Mouse (Mus musculus): ENCODE measurements around the gene Palm. TPM values are rescaled to one million over a fixed set of nuclear protein-coding genes. Genes with fewer than 3 reads are reported as not detected.

The Palm gene
- polyA plus RNA-seq, 1 experiment from 2014 or later: 270 TPM

DNA sequence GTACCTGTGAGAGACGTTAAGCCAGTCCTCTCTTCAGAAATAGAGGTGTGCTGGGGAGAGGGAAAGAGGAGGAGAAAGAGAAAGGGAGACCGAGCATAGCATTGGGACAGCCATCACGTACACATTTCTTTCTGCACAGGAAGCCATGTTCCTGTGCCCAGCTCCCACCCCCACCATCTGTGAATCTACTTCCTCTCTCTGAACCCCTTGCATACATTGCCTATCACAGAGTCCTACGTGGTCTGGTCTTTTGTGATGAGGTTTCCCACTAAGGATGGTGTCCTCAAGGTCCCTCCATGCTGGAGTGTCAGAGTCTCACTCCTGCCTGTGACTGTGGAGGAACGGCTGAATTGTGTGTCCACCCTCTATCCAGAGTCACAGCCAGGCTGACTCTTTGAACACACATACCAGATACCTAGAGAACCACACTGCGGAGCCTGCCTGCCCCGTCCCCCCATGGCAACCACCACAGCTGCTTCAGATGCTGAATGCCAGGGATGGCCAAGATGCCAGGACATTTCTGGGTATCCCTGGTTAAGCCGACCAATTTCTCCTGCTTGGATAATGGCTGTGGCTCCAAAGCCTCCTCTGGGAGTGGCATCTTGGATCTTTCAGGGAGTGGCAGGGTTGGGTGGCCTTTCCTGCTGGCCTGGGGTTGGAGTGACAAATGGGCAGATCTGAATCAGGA is 56.7 kb downstream of the Palm start:
- no peaks in the 10 kb centered on the region for H3K27me3 ChIP-seq (ENCODE audit: control insufficient read depth, insufficient read depth, low read length)
- H3K9me3 ChIP-seq (ENCODE audit: control insufficient read depth, low read length): no peaks in the 10 kb centered on the region
- H3K4me2 ChIP-seq (ENCODE audit: low read length): no peak overlapping the region
- no peak overlapping the region for H3K9ac ChIP-seq (replicated peaks; ENCODE audit: low read length)
- H3K27ac ChIP-seq (replicated peaks; ENCODE audit: low read depth, low read length): no peak overlapping the region
- H3K4me1 ChIP-seq (ENCODE audit: control insufficient read depth, insufficient read depth, low read length): peaks cover 26% of the 10 kb centered on the region
- no peak overlapping the region for H3K4me3 ChIP-seq (replicated peaks; ENCODE audit: low read depth, low read length)
- DNase-seq (no peak), ATAC-seq (ENCODE audit: low FRiP score, low TSS enrichment) (no peak)
- no peaks in the 10 kb centered on the region for H3K36me3 ChIP-seq (ENCODE audit: control insufficient read depth, insufficient read depth, low read length)
- 88% methylated on average over 8 of the region's 8 CpGs for WGBS

DNA sequence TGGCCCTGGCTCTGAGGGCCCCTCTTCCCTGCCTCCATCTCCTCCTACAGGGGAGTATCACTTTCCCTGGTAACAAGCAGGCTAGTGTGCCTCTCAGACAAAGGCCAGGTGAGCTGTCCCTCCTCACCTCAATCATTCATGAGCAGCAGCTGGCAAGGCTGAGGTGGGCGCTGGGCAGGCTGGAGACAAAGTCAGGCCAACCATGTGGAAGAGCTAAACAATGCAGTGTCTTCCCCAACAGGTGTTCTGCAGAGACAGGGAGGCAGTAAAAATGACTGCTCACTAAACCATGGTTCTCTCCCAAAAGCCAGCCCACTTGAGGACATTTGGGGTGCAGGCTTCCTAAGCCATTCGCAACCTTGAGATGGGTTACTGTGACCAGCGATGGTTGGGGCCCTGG is 58.3 kb downstream of the Palm start:
- ATAC-seq (ENCODE audit: low FRiP score, low TSS enrichment): no peak
- peak overlapping the region; percentile 90 for H3K4me2 ChIP-seq (ENCODE audit: low read length)
- WGBS: 90% methylated on average over 3 of the region's 3 CpGs

DNA sequence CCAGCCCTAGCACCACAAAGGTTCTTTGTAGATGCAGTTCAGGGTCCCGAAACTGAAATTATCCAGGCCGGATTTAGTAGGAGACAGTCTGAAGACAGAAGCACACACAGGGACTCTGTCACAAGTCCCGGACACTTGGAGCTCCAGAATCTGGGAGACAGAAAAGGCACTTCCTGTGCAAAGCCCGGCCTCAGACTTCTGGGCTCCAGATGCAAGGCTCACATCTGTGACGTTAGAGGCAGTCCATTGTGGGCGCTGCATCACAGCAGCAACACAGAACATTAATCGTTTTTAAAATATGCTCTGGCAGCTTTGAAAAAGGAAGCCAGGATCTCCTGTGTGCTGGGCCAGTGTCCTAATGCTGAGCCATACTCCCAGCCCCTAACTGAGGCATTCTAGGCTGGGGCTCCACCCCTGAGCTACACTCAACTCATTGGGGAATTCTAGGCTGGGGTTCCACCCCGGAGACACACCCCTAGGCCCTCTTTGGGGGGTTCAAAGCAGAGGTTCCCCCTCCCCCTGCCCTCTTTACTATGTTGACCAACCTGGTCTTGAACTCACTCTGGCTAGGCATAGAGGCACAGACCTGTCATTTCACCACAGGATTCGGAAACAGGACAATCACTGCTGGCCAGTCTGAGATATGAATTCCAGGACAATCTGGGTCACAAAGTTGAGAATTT is 58.9 kb downstream of the Palm start:
- H3K27ac ChIP-seq (replicated peaks; ENCODE audit: low read depth, low read length): peak overlapping the region; percentile 100
- no peak for ATAC-seq (ENCODE audit: low FRiP score, low TSS enrichment)
- DNase-seq: no peak
- H3K36me3 ChIP-seq (ENCODE audit: control insufficient read depth, insufficient read depth, low read length): peaks cover 7% of the 10 kb centered on the region
- peaks cover 43% of the 10 kb centered on the region for H3K4me1 ChIP-seq (ENCODE audit: control insufficient read depth, insufficient read depth, low read length)
- peak overlapping the region; percentile 74 for H3K9ac ChIP-seq (replicated peaks; ENCODE audit: low read length)
- no peaks in the 10 kb centered on the region for H3K9me3 ChIP-seq (ENCODE audit: control insufficient read depth, low read length)
- H3K4me2 ChIP-seq (ENCODE audit: low read length): peak overlapping the region; percentile 90
- WGBS: 59% methylated on average over 9 of the region's 9 CpGs
- H3K27me3 ChIP-seq (ENCODE audit: control insufficient read depth, insufficient read depth, low read length): no peaks in the 10 kb centered on the region
- H3K4me3 ChIP-seq (replicated peaks; ENCODE audit: low read depth, low read length): peak overlapping the region; percentile 98; the same call in 1 of the 2 replicates

More for the DNA sequence above, 58.3 kb downstream of the Palm start:
- no peaks in the 10 kb centered on the region for H3K9me3 ChIP-seq (ENCODE audit: control insufficient read depth, low read length)
- 0 out of 2 replicates have a peak overlapping the region, but pooled peaks have one; percentile 74 for H3K9ac ChIP-seq (replicated peaks; ENCODE audit: low read length)
- H3K36me3 ChIP-seq (ENCODE audit: control insufficient read depth, insufficient read depth, low read length): peaks cover under 1% of the 10 kb centered on the region
- peak overlapping the region; percentile 100 for H3K27ac ChIP-seq (replicated peaks; ENCODE audit: low read depth, low read length)
- DNase-seq: no peak
- no peaks in the 10 kb centered on the region for H3K27me3 ChIP-seq (ENCODE audit: control insufficient read depth, insufficient read depth, low read length)
- peaks cover 37% of the 10 kb centered on the region for H3K4me1 ChIP-seq (ENCODE audit: control insufficient read depth, insufficient read depth, low read length)
- H3K4me3 ChIP-seq (replicated peaks; ENCODE audit: low read depth, low read length): no peak overlapping the region

DNA sequence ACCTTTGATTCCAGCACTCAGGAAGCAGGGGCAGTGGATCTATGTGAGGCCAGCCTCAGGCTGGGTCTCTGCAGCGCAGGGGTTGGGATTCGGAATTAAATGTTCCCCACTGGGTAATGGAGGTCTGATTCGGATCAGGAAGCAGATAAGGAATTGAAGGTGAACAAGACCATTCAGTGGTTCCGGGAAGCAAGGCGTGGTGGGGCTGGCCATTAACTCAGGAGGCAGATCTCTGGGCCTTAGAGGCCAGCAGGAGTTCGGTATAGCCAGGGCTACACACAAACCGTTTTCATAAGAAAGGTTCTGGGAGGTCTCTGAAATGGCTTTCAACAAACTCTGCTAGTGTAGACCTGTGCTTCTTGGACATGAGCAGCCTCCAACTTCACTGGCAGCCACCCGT is 59.5 kb downstream of the Palm start:
- Histone ChIP-seq H3K4me1 (ENCODE audit: control insufficient read depth, insufficient read depth, low read length) (peaks cover 49% of the 10 kb centered on the region), H3K4me3 (replicated peaks; ENCODE audit: low read depth, low read length) (peak overlapping the region; percentile 98), H3K9ac (replicated peaks; ENCODE audit: low read length) (peak overlapping the region; percentile 74), H3K27ac (replicated peaks; ENCODE audit: low read depth, low read length) (peak overlapping the region; percentile 100), H3K4me2 (ENCODE audit: low read length) (peak overlapping the region; percentile 90), H3K27me3 (ENCODE audit: control insufficient read depth, insufficient read depth, low read length) (no peaks in the 10 kb centered on the region), H3K9me3 (ENCODE audit: control insufficient read depth, low read length) (no peaks in the 10 kb centered on the region), H3K36me3 (ENCODE audit: control insufficient read depth, insufficient read depth, low read length) (peaks cover 11% of the 10 kb centered on the region)
- ATAC-seq (ENCODE audit: low FRiP score, low TSS enrichment): no peak
- 14% methylated on average over 8 of the region's 8 CpGs for WGBS
- no peak for DNase-seq

DNA sequence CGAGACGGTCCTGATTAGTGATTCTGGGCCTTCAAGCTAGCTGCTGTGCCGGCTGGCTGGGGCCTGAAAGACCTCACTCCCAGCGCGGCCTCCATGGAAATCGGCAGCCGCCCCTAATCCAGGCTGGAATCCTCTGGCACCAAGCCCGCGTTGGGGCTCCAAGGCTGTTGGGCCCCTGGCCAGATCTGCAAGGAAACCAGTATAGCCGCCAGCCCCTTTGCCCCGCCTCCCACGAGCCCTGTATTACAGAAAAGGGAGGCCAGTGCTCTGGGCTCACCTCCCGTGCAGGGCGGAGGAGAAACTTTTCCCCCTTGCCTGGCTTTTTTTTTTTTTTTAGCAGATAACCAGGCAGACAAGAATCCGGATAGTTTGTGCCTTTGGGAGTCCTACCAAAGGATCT is 60.0 kb downstream of the Palm start:
- Histone ChIP-seq H3K36me3 (ENCODE audit: control insufficient read depth, insufficient read depth, low read length) (peaks cover 11% of the 10 kb centered on the region), H3K4me2 (ENCODE audit: low read length) (peak overlapping the region; percentile 90), H3K9me3 (ENCODE audit: control insufficient read depth, low read length) (no peaks in the 10 kb centered on the region), H3K9ac (replicated peaks; ENCODE audit: low read length) (peak overlapping the region; percentile 74), H3K4me3 (replicated peaks; ENCODE audit: low read depth, low read length) (peak overlapping the region; percentile 98), H3K4me1 (ENCODE audit: control insufficient read depth, insufficient read depth, low read length) (peaks cover 55% of the 10 kb centered on the region), H3K27me3 (ENCODE audit: control insufficient read depth, insufficient read depth, low read length) (no peaks in the 10 kb centered on the region), H3K27ac (replicated peaks; ENCODE audit: low read depth, low read length) (peak overlapping the region; percentile 100)
- peak; percentile 94 for DNase-seq
- 0% methylated on average over 15 of the region's 15 CpGs for WGBS
- peak; percentile 41 for ATAC-seq (ENCODE audit: low FRiP score, low TSS enrichment)

DNA sequence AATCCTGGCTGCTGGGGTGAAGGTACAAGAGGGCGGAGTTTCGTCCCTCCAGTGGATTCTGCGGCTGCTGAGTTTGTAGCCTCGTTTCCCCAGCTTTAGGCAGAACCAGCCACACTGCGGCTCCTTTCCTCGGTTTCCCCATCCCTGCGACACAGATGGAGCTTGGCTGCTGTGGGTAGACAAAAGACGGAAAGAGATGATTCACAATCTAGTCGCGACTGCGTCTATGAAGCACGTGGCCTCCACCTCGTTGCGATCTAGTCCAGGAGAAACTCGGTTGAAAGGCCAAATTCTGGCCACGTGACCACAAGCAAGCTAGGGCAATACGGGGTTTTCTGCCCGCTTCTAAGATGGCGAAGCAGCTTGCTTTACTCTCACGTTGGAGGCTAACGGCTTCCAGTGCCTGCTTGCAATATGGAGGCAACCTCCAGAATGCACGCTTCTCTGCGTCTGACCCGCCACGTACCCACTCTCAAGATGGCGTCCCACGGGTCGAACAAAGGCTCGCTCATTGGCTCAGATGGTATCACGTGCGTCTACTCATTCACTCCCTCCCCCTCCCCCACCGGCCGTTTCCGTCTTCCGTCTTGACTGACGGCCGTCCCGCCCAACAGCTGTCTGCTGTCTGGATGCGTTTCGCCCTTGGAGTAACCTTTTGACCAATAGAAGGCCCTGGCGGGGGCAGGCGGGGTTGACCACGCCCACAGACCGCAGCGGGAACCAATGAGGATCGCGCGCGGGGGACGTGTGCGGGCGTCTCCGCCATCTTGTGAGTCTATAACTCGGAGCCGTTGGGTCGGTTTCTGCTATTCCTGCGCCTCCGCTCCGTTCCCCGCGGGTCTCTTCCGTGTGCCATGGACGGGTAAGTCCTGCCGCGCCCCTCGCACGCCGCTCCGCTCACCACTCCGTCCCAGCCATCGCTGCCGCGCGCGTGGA is 60.8 kb downstream of the Palm start, which contains the start of gene Ptbp1:
Ptbp1 (plus strand) TSS at position 568 of the 936 bp plus-strand sequence.
- Histone ChIP-seq H3K36me3 (ENCODE audit: control insufficient read depth, insufficient read depth, low read length) (peaks cover 18% of the 10 kb centered on the region), H3K4me1 (ENCODE audit: control insufficient read depth, insufficient read depth, low read length) (peaks cover 56% of the 10 kb centered on the region), H3K9me3 (ENCODE audit: control insufficient read depth, low read length) (no peaks in the 10 kb centered on the region), H3K4me3 (replicated peaks; ENCODE audit: low read depth, low read length) (peak within 1 kb of the TSS; percentile 98), H3K4me2 (ENCODE audit: low read length) (peak within 1 kb of the TSS; percentile 93), H3K27me3 (ENCODE audit: control insufficient read depth, insufficient read depth, low read length) (no peaks in the 10 kb centered on the region), H3K9ac (replicated peaks; ENCODE audit: low read length) (peak within 1 kb of the TSS; percentile 93), H3K27ac (replicated peaks; ENCODE audit: low read depth, low read length) (peak within 1 kb of the TSS; percentile 100)
- under 1% methylated on average over 75 of the region's 75 CpGs for WGBS
- peak; percentile 100 for DNase-seq
- ATAC-seq (ENCODE audit: low FRiP score, low TSS enrichment): peak; percentile 93

DNA sequence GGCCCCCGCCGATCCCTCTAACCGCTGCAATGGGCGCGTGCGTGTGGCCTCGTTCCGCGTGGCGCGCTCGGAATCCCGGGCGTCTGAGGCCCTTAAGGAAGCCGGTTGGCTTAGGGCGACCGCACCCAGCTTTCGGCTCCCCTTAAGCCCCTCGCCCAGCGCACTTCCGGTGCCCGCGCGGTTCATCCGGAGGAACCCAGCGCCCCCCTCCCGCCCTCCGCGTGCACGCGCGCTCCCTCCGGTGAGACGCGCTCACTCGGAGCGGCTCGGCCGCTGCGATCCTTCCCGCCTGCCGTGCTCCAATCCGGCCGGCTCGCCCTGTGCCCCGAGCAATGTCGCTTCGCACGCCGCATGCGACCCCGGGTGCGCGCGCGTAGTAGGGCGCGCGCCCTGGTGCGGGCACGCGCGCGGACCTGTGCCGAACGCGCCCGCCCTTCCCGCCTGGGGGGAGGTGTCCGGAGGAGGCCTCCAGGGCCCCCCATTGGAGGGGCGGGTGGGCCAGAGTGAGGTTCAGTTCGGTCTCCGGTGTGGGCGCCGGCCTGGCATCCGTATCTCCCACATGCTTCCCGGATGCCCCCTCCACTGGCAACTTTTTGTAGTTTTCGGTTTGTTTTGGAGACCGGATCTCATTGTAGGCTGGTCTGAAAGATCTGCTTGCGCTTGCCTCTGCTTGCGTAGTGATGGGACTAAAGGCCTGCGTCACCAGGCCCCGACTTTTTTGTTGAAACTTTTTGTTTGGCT is 61.6 kb downstream of the Palm start:
- Histone ChIP-seq H3K36me3 (ENCODE audit: control insufficient read depth, insufficient read depth, low read length) (peaks cover 27% of the 10 kb centered on the region), H3K9ac (replicated peaks; ENCODE audit: low read length) (peak overlapping the region; percentile 93), H3K27ac (replicated peaks; ENCODE audit: low read depth, low read length) (peak overlapping the region; percentile 100), H3K4me2 (ENCODE audit: low read length) (peak overlapping the region; percentile 93), H3K27me3 (ENCODE audit: control insufficient read depth, insufficient read depth, low read length) (no peaks in the 10 kb centered on the region), H3K4me3 (replicated peaks; ENCODE audit: low read depth, low read length) (peak overlapping the region; percentile 98), H3K4me1 (ENCODE audit: control insufficient read depth, insufficient read depth, low read length) (peaks cover 56% of the 10 kb centered on the region), H3K9me3 (ENCODE audit: control insufficient read depth, low read length) (no peaks in the 10 kb centered on the region)
- WGBS: under 1% methylated on average over 83 of the region's 83 CpGs
- ATAC-seq (ENCODE audit: low FRiP score, low TSS enrichment): peak; percentile 38
- DNase-seq: peak; percentile 88

All from midbrain, embryonic 14.5 days (tissue).